Mouse (Mus musculus): ENCODE results near the gene Dusp2. TPM values are rescaled to one million over a fixed set of nuclear protein-coding genes. Genes with fewer than 3 reads are reported as not detected.

Gene Dusp2
- polyA plus RNA-seq, 1 experiment from 2014 or later, result 4.4 TPM

GRCm38 (mm10) chr2:127304609-127305210 is 31.2 kb upstream of the Dusp2 start:
- peaks cover 13% of the 10 kb centered on the region; the same call in 1 of the 2 replicates for H3K36me3 ChIP-seq (ENCODE audit: control insufficient read depth, insufficient read depth)
- no peaks in the 10 kb centered on the region for H3K4me1 ChIP-seq (replicated peaks; ENCODE audit: control insufficient read depth, insufficient read depth, low read length)
- H3K9me3 ChIP-seq (ENCODE audit: control insufficient read depth), result no peaks in the 10 kb centered on the region
- H3K4me2 ChIP-seq (replicated peaks; ENCODE audit: low read depth), result no peak overlapping the region
- ATAC-seq, result no peak
- 88% methylated on average over 3 of the region's 3 CpGs for WGBS
- TF ChIP-seq CTCF (IDR thresholded peaks at IDR 0.05; ENCODE audit: low read depth), result no peak
- H3K27ac ChIP-seq (ENCODE audit: low read depth, low read length), result no peak overlapping the region
- H3K9ac ChIP-seq (ENCODE audit: low read depth, low read length), result no peak overlapping the region
- no peak overlapping the region for H3K4me3 ChIP-seq (ENCODE audit: low read depth, low read length)
- no peaks in the 10 kb centered on the region for H3K27me3 ChIP-seq (replicated peaks; ENCODE audit: control insufficient read depth, insufficient read depth, low read length)

GRCm38 (mm10) chr2:127306123-127306522 is 29.8 kb upstream of the Dusp2 start:
- no peak for ATAC-seq
- no peaks in the 10 kb centered on the region for H3K27me3 ChIP-seq (replicated peaks; ENCODE audit: control insufficient read depth, insufficient read depth, low read length)
- no peak overlapping the region for H3K4me2 ChIP-seq (replicated peaks; ENCODE audit: low read depth)
- H3K9ac ChIP-seq (ENCODE audit: low read depth, low read length), result no peak overlapping the region
- no peaks in the 10 kb centered on the region for H3K9me3 ChIP-seq (ENCODE audit: control insufficient read depth)
- peak; percentile 53 for TF ChIP-seq CTCF (IDR thresholded peaks at IDR 0.05; ENCODE audit: low read depth)
- 0 out of 2 replicates have a peak, but pooled peaks cover under 1% of the 10 kb centered on the region for H3K36me3 ChIP-seq (ENCODE audit: control insufficient read depth, insufficient read depth)
- H3K4me3 ChIP-seq (ENCODE audit: low read depth, low read length), result no peak overlapping the region
- no peaks in the 10 kb centered on the region for H3K4me1 ChIP-seq (replicated peaks; ENCODE audit: control insufficient read depth, insufficient read depth, low read length)
- H3K27ac ChIP-seq (ENCODE audit: low read depth, low read length), result no peak overlapping the region

- no peak overlapping the region for H3K4me3 ChIP-seq (ENCODE audit: low read depth, low read length)
- 34% methylated on average over 3 of the region's 3 CpGs for WGBS
- no peaks in the 10 kb centered on the region for H3K36me3 ChIP-seq (ENCODE audit: control insufficient read depth, insufficient read depth)
- TF ChIP-seq CTCF (IDR thresholded peaks at IDR 0.05; ENCODE audit: low read depth), result no peak
- H3K27me3 ChIP-seq (replicated peaks; ENCODE audit: control insufficient read depth, insufficient read depth, low read length), result no peaks in the 10 kb centered on the region
- H3K4me2 ChIP-seq (replicated peaks; ENCODE audit: low read depth), result no peak overlapping the region
- no peaks in the 10 kb centered on the region for H3K9me3 ChIP-seq (ENCODE audit: control insufficient read depth)
- no peak for ATAC-seq
- no peak overlapping the region for H3K27ac ChIP-seq (ENCODE audit: low read depth, low read length)
- H3K4me1 ChIP-seq (replicated peaks; ENCODE audit: control insufficient read depth, insufficient read depth, low read length), result no peaks in the 10 kb centered on the region
- H3K9ac ChIP-seq (ENCODE audit: low read depth, low read length), result no peak overlapping the region
Observed at GRCm38 (mm10) chr2:127307179-127307578, 28.8 kb upstream of the Dusp2 start.

GRCm38 (mm10) chr2:127308660-127309059 is 27.3 kb upstream of the Dusp2 start:
- Histone ChIP-seq H3K9me3 (ENCODE audit: control insufficient read depth) (no peaks in the 10 kb centered on the region), H3K27me3 (replicated peaks; ENCODE audit: control insufficient read depth, insufficient read depth, low read length) (no peaks in the 10 kb centered on the region), H3K4me2 (replicated peaks; ENCODE audit: low read depth) (no peak overlapping the region), H3K27ac (ENCODE audit: low read depth, low read length) (no peak overlapping the region), H3K36me3 (ENCODE audit: control insufficient read depth, insufficient read depth) (no peaks in the 10 kb centered on the region), H3K9ac (ENCODE audit: low read depth, low read length) (no peak overlapping the region), H3K4me3 (ENCODE audit: low read depth, low read length) (no peak overlapping the region), H3K4me1 (replicated peaks; ENCODE audit: control insufficient read depth, insufficient read depth, low read length) (no peaks in the 10 kb centered on the region)
- 89% methylated on average over 2 of the region's 2 CpGs for WGBS
- peak; percentile 63 for TF ChIP-seq CTCF (IDR thresholded peaks at IDR 0.05; ENCODE audit: low read depth)
- ATAC-seq, result no peak

GRCm38 (mm10) chr2:127310246-127310645 is 25.7 kb upstream of the Dusp2 start:
- no peak for ATAC-seq
- WGBS, result 26% methylated on average over 2 of the region's 2 CpGs
- no peak overlapping the region for H3K4me2 ChIP-seq (replicated peaks; ENCODE audit: low read depth)

GRCm38 (mm10) chr2:127310685-127311084 is 25.3 kb upstream of the Dusp2 start:
- Histone ChIP-seq H3K4me1 (replicated peaks; ENCODE audit: control insufficient read depth, insufficient read depth, low read length) (no peaks in the 10 kb centered on the region), H3K36me3 (ENCODE audit: control insufficient read depth, insufficient read depth) (no peaks in the 10 kb centered on the region), H3K27ac (ENCODE audit: low read depth, low read length) (no peak overlapping the region), H3K9me3 (ENCODE audit: control insufficient read depth) (no peaks in the 10 kb centered on the region), H3K4me2 (replicated peaks; ENCODE audit: low read depth) (no peak overlapping the region), H3K27me3 (replicated peaks; ENCODE audit: control insufficient read depth, insufficient read depth, low read length) (no peaks in the 10 kb centered on the region), H3K9ac (ENCODE audit: low read depth, low read length) (no peak overlapping the region), H3K4me3 (ENCODE audit: low read depth, low read length) (no peak overlapping the region)
- no peak for TF ChIP-seq CTCF (IDR thresholded peaks at IDR 0.05; ENCODE audit: low read depth)
- WGBS, result 88% methylated on average over 7 of the region's 7 CpGs
- ATAC-seq, result no peak

More at GRCm38 (mm10) chr2:127310246-127310645, 25.7 kb upstream of the Dusp2 start:
- no peak overlapping the region for H3K9ac ChIP-seq (ENCODE audit: low read depth, low read length)
- no peaks in the 10 kb centered on the region for H3K36me3 ChIP-seq (ENCODE audit: control insufficient read depth, insufficient read depth)
- no peaks in the 10 kb centered on the region for H3K4me1 ChIP-seq (replicated peaks; ENCODE audit: control insufficient read depth, insufficient read depth, low read length)
- no peaks in the 10 kb centered on the region for H3K27me3 ChIP-seq (replicated peaks; ENCODE audit: control insufficient read depth, insufficient read depth, low read length)
- no peak overlapping the region for H3K27ac ChIP-seq (ENCODE audit: low read depth, low read length)
- TF ChIP-seq CTCF (IDR thresholded peaks at IDR 0.05; ENCODE audit: low read depth), result no peak
- H3K9me3 ChIP-seq (ENCODE audit: control insufficient read depth), result no peaks in the 10 kb centered on the region
- H3K4me3 ChIP-seq (ENCODE audit: low read depth, low read length), result no peak overlapping the region
